Mouse (Mus musculus) kidney, postnatal 25 days (tissue): Measurements from ENCODE around the gene Lgals3bp.
A peak's percentile ranks its signal among the peaks of the same experiment; 100 is the strongest.

Experiments
- DNase-seq, 2 experiments: peaks; one replicate each; pipeline ENCODE4 v3.0.0; 2021; ENCODE audit warnings: mixed read lengths in 2 of 2

Lgals3bp gene

DNA sequence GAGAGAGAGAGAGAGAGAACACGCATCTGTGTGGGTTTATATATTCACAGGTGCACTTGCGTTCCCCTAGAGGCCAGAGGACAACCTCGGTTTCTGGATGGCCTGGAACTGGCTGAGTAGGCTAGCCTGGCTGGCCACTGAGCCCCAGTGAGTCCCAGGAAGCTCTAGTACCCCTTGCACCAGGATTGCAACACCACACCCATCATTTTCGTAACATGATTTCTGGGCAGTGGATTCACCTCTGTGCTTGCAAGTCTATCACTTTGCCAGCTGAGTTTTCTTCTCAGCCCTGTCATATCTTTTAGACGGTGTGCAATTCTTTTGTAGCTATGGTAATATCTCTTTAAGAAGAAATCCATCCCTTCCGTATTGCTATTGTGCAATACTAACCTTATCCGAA, 18.4 kb upstream of the Lgals3bp start:
- DNase-seq = no peak

GRCm38 (mm10) chr11:118418834-118419504, 17.1 kb upstream of the Lgals3bp start, which contains the start of gene Cant1:
Gene Cant1 (minus strand): TSS chr11:118419086.
- DNase-seq = peak; percentile 98 to 100

DNA sequence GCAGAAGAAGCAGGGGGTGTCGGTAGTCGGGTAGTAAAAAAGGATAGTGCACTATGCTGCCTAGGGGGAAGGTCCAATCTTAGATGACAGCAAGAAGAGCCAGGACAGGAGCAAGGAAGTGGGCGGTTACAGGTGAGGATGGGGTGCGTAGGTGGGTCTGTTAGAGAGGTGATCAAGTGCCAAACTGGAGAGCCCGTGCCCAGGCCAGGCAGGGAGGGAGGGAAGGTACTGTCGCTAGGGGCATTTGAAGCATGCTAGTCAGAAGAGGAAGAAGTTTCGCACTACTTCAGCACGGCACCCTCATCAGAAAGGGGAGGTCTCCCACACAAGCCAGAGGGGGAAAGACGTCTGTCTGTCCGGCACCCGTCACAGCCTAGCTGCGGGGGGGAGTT, 16.5 kb upstream of the Lgals3bp start:
- DNase-seq = no peak

DNA sequence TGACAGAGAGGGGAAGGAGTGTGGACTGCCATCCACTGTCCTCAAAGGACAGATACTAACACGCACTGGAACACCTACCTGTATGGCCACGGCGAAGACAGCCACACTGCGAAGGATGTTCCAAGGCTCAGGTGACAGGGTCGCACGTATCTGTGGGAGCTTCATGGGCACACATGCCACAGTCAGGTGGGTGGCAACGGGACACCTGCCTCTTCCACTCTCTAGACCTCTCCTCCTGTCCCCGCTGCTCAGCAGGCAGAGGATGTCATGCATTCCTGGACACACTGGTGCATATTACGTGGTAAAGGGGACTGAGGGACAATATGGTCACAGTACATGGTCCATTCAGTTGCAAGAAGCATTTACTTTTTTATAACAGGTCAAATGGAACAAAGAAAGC, 15.6 kb upstream of the Lgals3bp start:
- no peak for DNase-seq

- peak in 1 of 2 experiments; percentile 69 for DNase-seq
Measured at GRCm38 (mm10) chr11:118416046-118416445, 14.2 kb upstream of the Lgals3bp start.

DNA sequence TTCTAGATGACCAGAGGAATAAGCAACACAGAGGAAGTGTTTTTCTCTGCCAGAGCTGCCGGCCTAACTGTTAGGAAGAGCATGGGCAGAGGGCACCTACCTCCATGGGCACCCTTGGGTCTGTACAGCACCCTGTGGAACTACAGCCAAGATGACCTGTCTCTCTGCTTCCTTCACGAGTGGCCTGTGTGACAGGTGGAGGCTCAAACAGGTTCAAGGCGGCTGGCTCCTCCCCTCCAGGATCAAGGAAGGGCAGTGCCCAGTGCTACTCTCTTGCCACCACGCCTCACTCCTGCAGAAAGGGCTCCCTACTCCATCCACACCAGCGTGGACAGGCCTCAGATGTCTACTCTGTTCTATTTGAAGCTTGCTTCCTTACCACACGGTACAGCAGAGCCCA, 13.7 kb upstream of the Lgals3bp start:
- DNase-seq = peak in 1 of 2 experiments; percentile 71

DNA sequence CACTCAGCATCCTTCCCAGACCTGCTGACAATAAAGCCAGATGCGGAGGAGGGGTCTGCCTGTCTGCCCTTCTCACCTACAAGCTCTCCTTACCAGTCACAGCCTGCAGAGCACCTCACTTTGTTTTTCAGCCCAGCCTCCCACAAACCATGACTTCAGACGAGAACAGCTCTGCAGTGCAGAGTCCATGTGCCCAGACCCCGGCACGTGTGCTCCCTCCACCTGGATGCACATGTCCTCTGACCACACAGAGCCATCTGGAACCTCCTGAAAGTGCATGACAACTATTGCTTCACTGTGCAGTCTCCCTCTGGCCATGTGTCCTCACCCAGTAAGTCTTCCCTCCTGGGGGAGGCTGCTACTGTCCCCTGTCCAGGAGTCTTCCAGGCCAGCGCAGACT, 12.4 kb upstream of the Lgals3bp start:
- DNase-seq = peak in 1 of 2 experiments; percentile 75

DNA sequence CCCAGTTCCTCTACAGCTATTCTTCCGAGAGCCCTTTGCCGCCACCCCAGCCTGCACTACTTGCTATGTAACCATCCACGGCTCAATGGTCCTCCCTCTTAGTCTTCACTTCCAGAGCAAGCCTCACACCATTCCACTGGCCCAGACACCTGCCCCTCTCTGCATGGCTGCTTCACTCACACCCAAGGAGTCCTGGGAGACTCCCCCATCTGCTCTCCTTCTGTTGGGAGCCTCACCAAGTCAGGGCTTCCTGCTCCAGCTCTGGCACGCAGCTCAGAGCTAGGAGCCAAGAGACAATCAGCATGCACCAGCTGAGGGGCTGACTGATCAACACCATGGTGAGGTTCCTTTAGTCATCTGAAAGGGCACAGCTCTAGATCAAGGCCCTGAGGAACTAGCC, 11.2 kb upstream of the Lgals3bp start:
- peak; percentile 39 to 71 for DNase-seq

- DNase-seq = peak; percentile 49 to 77
Measured at GRCm38 (mm10) chr11:118412601-118413000, 10.7 kb upstream of the Lgals3bp start.

- DNase-seq = peak; percentile 40 to 84
Measured at GRCm38 (mm10) chr11:118411271-118411670, 9.4 kb upstream of the Lgals3bp start.

- DNase-seq = no peak
Measured at GRCm38 (mm10) chr11:118410479-118410878, 8.6 kb upstream of the Lgals3bp start.

DNA sequence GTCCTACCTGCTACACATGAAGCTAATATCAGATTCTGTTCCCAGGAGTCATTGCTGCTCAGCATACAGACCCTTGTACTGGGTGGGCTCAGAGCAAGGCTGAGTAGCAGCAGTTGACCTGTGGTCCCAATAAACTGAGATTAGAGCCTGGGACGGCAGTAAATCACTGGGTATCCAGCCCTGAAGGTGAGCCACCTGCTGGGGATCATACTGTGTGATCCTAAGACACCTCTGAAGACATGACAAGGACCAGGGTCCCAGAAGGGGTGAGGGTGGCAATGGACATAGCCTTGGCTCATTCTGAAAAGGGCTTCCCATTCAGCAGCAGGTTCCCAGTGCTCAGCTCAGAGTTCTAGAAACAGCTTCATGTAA, 8.2 kb upstream of the Lgals3bp start:
- DNase-seq = no peak

GRCm38 (mm10) chr11:118409106-118410072, 7.5 kb upstream of the Lgals3bp start:
- no peak for DNase-seq

DNA sequence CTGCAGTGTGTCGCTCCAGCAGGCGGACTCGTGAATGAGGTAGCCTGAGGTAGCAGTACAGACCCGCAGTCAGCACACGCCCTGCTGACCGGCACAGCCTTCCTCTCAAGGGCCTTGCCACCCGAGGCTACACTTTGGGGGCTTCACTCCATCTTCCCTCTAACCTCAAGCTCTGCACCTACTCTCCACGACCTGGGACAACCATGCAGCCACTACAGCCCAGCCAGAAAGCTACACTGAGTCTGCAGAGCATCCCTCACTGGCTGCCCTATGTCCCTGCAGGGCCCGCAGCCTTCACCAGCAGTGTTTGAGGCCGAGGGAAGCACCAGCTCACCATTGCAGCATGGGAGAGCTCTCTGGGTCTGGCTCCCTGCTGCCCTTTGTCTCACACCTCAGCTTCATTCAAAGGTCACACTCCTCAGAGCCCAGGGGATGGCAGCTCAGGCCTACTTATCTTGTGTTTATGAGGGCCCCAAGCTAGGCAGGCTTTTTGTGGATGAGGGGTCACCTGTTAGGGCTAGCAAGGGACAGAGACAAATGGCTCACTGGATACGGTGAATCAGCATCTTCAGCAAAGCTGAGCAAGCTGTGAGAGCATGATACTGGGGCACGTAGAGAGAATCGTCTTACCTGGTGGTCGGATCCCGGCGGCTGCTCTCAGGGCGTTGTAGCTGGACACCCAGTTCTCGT, 6.3 kb upstream of the Lgals3bp start:
- peak in 1 of 2 experiments; percentile 46 for DNase-seq

DNA sequence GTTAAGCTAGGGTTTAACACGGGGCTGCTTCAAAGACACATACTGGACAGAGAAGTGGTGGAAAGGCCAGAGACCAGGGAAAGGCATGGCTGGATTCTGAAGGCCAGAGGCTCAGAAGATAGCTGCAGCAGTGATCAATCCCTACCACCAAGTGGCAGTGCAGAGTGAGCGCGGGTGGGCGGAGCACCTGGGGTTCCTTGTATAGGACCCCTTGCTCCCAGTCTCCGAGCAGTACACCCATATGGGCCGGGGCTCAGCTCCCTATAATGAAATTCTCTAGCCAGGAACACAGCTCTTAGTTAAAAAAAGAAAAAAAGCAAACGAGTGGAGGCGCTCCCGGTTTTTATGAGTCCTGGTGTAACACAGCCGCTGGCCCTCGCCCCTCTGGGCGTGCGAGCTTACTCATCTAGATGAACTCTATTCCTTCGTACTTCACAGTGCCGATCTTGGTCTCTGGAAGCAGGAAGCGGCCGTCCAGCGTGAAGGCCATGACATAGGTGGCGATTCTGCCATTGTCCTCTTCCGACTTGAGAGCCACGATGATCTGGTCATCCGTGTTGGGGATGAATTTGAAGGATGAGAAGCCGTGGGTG, 5.5 kb upstream of the Lgals3bp start:
- peak; percentile 52 to 69 for DNase-seq

GRCm38 (mm10) chr11:118406521-118406920, 4.6 kb upstream of the Lgals3bp start:
- DNase-seq = peak in 1 of 2 experiments; percentile 38

DNA sequence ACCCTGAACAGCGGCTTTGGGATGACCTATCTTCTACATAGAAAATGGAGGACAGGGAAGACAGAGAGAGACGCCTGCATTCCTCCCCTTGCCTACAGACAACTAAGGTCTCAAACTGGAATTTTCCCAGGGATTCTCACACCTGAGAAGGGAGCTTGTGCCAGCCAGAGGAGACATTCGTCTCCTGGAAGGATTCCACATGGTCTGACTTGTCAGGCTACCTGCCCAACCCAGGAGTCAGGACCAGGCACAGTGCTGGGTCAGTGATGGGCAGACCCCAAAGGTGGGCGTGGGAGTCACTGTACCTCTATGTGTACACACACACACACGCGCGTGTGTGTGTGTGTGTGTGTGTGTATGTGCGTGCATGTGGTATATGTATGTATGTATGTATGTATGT, 3.4 kb upstream of the Lgals3bp start:
- peak in 1 of 2 experiments; percentile 24 for DNase-seq

- DNase-seq = peak in 1 of 2 experiments; percentile 51
Measured at GRCm38 (mm10) chr11:118403951-118404899, 2.3 kb upstream of the Lgals3bp start.

DNA sequence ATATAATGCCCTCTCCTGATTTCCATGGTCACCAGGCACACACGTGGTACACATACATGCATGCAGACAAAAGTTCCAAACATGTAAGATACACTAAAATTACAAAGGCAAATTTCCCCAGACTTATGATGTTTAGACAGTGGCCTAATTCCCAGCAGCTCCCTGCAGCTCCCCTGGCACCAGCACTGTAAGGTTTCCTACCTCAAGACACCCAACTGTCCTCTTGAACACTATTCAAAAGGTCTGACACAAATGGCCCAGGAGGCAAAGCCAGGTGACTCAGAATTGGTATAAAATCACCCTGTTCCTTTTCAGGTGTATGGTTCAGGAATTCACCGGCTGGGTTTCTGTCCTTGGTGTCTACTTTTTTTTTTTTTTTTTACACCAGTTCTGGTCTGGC, 1.3 kb upstream of the Lgals3bp start:
- DNase-seq = peak in 1 of 2 experiments; percentile 11

DNA sequence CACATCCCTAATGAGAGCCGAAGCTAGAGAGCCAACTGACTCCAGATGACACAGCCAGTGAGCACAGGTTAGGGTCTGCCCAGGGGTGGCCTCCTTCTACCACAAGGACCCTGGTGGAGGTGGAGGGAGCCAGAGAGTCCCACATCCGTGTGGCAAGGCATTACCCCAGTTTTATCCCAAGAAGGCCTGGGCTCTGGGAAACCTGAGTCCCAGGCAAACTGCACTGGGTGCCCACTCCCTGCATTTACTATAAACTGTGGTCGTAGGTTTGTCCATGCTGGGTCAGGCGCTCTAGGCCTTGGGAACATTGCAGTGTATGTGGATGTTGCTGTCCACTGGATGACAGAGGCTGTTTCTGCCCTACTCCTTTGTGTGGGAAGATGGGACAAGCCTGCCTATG, 697 bp downstream of the Lgals3bp start:
- peak in 1 of 2 experiments; percentile 40 for DNase-seq

DNA sequence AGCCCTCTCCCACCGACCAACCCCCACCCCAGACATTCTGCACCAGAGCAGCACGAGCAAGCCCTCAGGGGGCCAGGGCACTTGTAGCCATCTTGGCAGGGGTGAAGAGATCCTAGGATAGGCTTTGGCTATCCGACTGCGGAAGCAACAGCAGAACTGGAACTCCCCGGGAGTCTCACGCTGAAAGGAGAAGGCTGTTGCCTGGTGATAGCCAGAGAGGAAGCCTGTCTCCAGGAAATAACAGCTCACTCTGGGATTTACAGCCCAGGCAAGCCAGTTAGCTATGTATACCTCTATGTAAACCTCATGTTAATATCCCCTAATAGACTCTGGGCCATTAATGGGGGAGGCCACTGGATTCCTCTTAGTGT, 1.3 kb downstream of the Lgals3bp start:
- DNase-seq = peak; percentile 45 to 63
